Mouse (Mus musculus) thymus, postnatal 0 days (tissue): Measurements from ENCODE around the gene Sptbn1. TPM values are rescaled to one million over a fixed set of nuclear protein-coding genes. Genes with fewer than 3 reads are reported as not detected.
"Not testable (repeated sequence)": the region's sequence is repeated elsewhere in the genome, so short reads cannot be mapped to it uniquely, and the experiment has no call there.

Experiments
- DNase-seq: peaks from one replicate; pipeline ENCODE4 v3.0.0-alpha.2; 2015; ENCODE audit warnings: low spot score
- polyA plus RNA-seq: library from polyadenylated mRNA; unstranded; fragments of >200 nt; fragmentation: Nextera tagmentation; extraction: Ambion mirVana; gene quantifications from 2 replicates; pipeline ENCODE4 v1.2.1, GENCODE M21; 2015

The Sptbn1 gene
- polyA plus RNA-seq, 1 experiment from 2014 or later, result 64.4 TPM

DNA sequence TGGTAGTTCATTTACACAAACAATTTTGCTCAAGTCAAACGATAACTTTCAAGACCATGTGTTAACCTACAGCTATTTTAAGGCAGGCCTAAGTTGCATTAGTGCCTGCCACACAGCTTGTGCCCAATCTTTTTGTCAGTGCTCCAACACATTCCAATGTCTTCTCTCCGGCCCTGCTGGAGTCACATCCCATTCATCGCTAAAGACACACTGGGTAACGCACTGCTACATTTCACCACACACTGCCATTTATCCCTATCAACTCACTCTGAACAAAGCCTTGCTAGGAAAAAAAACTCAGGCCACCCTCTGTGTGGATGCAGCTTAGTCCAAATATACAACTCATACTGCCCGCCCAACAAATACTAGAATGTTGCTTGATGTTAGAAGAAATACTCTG lies 11.5 kb downstream of the Sptbn1 start:
- DNase-seq, result no peak

DNA sequence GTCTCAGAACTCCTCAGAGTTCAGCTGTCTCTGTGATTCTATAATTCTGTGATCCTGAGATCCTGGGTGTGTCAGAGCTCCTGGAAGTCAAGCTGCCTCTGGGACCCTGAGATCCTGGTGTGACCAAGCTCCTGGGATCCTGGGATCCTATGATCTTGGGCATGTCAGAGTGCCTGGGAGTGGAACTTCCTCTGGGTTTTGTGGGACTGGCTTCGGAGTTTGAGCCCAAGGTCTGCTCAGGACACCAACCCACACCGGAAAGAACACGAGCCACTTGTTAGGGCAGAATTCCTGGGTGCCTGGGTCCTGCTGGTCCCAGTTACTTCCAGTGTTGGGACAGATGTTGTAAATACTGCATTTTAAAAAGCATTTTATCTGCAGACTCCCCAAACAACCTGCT lies 12.8 kb downstream of the Sptbn1 start:
- DNase-seq, result not testable (repeated sequence)

- DNase-seq, result no peak
Observed at GRCm38 (mm10) chr11:30251294-30251904, 16.6 kb downstream of the Sptbn1 start.

GRCm38 (mm10) chr11:30249452-30250016 lies 18.4 kb downstream of the Sptbn1 start:
- no peak for DNase-seq

GRCm38 (mm10) chr11:30247106-30247505 lies 20.9 kb downstream of the Sptbn1 start:
- DNase-seq, result no peak

- DNase-seq, result no peak
Observed at GRCm38 (mm10) chr11:30246161-30246560, 21.8 kb downstream of the Sptbn1 start.

- DNase-seq, result no peak
Observed at GRCm38 (mm10) chr11:30244172-30244571, 23.8 kb downstream of the Sptbn1 start.

GRCm38 (mm10) chr11:30243591-30243990 lies 24.4 kb downstream of the Sptbn1 start:
- no peak for DNase-seq

DNA sequence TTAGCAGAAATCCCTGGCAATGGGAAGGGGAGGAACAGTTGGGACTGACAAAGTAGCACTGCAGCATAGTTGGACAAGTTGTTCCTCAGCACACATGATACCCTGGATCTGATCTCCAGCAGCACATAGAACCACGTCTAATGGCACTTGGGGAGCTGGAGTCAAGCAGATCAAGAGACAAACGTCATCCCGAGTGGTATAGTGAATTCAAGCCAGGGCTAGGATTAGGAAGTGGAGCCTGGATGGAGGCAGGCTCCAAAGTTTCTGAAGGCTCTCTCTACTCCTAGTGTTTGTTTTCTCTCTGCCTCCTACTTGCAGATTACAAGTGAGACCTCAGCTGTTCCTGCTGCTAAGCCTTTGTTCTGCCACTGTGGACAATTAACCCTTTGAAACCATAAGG lies 27.1 kb downstream of the Sptbn1 start:
- DNase-seq, result no peak

DNA sequence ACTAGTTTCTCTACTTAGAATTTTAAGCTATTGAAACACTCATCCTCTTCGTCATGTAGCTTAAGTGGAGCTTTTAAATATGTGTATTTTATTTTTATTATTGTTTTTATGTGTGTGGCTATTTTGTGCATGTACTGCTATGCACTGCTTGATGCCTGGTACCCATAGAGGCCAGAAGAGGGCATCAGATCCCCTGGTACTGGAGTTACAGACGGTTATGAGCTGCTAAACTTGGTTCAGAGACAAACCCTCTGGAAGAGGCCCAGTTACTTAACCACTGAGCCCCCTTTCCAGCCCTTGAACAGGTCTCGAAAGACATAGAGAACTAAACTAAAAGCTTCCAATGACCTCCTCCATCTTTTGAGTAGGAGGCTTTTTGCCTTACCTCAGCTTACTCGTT lies 30.0 kb downstream of the Sptbn1 start:
- DNase-seq, result peak; percentile 25

DNA sequence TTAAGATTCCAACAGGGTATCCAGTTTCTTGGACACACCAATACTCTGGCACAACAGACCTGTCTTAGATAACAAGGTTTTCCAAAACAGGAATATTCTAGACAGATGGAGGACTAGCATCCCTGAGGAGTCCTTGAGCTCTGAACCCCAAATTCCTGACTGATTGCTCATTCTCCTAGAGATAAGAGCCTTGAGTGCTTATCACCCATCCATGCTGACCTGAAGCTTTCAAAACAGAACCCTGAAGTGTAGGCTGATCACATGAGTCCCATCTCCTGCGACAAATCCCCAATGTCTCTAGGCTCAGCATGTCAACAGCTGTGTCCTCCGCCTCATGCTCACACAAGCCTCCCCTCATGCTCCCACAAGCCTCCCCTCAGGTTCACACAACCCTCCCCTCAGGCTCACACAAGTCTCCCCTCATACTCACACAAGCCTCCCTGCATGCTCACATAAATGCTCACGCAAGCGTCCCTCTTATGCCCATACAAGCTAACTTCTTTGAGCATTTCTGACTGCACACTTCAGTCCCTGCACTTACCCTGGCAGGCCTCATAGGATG lies 31.2 kb downstream of the Sptbn1 start:
- DNase-seq, result no peak

GRCm38 (mm10) chr11:30235666-30236065 lies 32.3 kb downstream of the Sptbn1 start:
- DNase-seq, result no peak

- DNase-seq, result no peak
Observed at GRCm38 (mm10) chr11:30235218-30235617, 32.8 kb downstream of the Sptbn1 start.

DNA sequence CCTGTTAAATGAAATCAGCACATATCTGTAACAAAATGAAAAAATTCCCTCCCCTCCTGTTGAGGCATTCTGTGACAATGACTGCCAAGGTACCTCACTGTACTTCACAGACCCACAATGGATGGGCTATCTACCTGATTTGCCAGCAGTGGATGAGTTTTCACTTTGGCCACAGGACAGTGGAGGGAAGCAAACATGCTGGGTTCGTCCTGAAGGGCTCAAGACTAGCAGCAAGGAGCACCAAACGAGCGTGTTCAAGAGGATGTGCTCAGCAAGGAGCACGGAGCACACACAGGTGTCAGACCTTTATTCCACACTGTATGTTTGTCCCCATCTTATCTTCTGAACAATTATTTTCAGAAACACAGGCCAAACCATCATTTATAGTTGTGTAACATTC lies 34.0 kb downstream of the Sptbn1 start:
- DNase-seq, result no peak

- DNase-seq, result no peak
Observed at GRCm38 (mm10) chr11:30232082-30232481, 35.9 kb downstream of the Sptbn1 start.

DNA sequence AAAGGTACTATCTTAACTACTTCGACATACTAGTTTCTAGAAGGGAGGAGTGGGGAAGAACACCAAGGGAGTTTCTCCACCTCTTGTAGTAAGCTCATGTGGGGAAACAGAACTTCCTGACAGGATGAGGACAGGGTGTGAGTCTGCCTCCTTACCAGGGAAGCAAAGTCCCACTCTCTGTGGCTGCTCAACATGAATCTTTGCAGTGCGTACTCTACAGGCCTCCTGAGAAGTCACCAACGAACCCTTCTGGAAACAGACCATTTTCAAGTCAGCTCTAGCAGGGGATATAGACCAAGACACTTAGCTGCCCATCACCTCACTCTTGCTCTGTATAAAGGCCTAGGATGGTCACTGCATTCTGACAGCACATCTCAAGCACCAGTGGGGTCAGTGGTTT lies 36.6 kb downstream of the Sptbn1 start:
- DNase-seq, result no peak

- DNase-seq, result no peak
Observed at GRCm38 (mm10) chr11:30230330-30230771, 37.6 kb downstream of the Sptbn1 start.

- DNase-seq, result no peak
Observed at GRCm38 (mm10) chr11:30226756-30227155, 41.2 kb downstream of the Sptbn1 start.

DNA sequence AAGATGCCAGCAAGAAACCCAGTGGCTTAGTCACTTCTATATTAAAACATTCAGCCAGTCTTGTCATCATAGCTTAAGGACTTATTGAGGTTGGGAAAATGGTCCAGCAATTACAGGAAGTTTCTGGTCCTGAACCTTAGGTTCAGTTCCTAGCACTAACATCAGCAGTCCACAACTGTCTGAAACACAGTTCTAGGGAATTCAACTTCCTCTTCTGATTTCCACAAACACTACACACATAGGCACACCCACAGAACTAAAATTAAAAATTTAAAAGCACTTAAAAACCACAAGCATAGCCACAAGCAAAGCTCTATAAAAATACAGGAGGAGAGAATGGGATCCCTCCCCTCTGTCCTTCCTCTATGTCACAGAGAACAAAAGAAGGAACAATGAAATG lies 43.4 kb downstream of the Sptbn1 start:
- DNase-seq, result no peak

GRCm38 (mm10) chr11:30222636-30223035 lies 45.3 kb downstream of the Sptbn1 start:
- DNase-seq, result peak; percentile 66

DNA sequence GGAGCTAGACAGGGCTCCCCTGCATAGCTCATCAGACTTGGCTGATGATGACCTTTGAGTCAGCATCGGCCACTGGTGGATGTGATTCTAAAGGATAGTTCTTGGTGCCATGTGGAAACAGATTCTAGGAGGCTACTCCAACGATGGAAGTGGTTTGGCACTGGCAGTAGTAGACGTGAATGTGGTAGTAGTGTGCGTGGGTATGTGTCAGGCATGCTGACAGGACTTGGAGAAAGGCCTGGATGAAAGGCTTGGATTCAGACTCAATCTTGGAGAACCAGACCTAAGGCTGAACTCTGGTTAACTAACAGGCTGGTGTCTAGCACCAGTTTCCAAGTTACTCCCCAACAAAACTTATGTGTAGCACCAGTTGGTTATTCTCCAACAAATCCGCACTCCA lies 46.9 kb downstream of the Sptbn1 start:
- DNase-seq, result no peak

DNA sequence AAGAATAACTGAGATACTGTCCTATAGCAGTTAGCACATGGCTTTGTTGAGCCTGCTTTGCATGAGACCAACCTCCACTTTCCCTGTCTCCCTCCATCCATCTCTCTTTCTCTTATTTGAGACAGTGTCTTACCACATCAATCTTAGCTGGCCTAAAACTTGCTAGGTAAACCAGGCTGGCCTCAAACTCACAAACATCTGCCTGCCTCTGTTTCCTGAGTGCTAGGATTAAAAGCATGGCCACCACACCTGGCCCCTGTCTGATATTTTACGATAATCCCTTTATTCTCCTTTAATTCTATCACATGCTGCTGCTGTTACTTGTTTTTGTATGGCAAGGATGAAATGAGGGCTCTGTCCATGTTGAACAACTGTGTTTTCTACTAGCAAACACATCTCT lies 49.6 kb downstream of the Sptbn1 start:
- DNase-seq, result no peak

- no peak for DNase-seq
Observed at GRCm38 (mm10) chr11:30217496-30217895, 50.5 kb downstream of the Sptbn1 start.
